ENCODE assay signal across 12 mouse cellular contexts in genomic region chr10:81641566-81641965, GRCm38 (mm10). TPM values are rescaled to one million over a fixed set of nuclear protein-coding genes. Genes with fewer than 3 reads are reported as not detected.
DNase-seq lines count a peak whose midpoint lies in the region; ATAC-seq and TF ChIP-seq lines count a peak whose summit lies in the region.
"Had no signal": no experiment of that assay in that cellular context is flagged by ENCODE, and none has a peak within 500 bp of the region (broad histone marks: within the 10 kb centered on the region; RNA-seq: fewer than 3 reads in every experiment).

No protein-coding gene starts in this region.

- H3K36me3 ChIP-seq in forebrain, embryonic 15.5 days = no peaks in the 10 kb centered on the region
- H3K36me3 ChIP-seq: heart, embryonic 10.5 days had no signal

- no peaks in the 10 kb centered on the region for H3K27me3 ChIP-seq in forebrain, embryonic 15.5 days

- H3K4me3 ChIP-seq in cortical plate, adult 2 months (ENCODE audit: insufficient read depth, low read length) = peak overlapping the region; percentile 87; the same call in 1 of the 2 replicates
- H3K4me3 ChIP-seq in forebrain, embryonic 15.5 days = no peak overlapping the region

- H3K4me2 ChIP-seq in forebrain, embryonic 15.5 days (replicated peaks) = no peak overlapping the region

- DNase-seq in frontal cortex, postnatal 14 days (ENCODE audit: low spot score in 2 of 2) = peak; percentile 2 to 6
- DNase-seq in kidney, postnatal 10 days = peak; percentile 3
- DNase-seq in kidney, adult 11 months = no peak
- DNase-seq in layer of hippocampus, adult 9-10 months (ENCODE audit: low spot score) = no peak
- DNase-seq in ovary, adult 18-20 months (ENCODE audit: low spot score) = no peak
- DNase-seq: kidney, adult 8-10 months; layer of hippocampus, adult 9-11 months had no signal

- H3K4me1 ChIP-seq in cortical plate, adult 2 months (ENCODE audit: control insufficient read depth, insufficient read depth, low read length) = peaks cover 15% of the 10 kb centered on the region
- H3K4me1 ChIP-seq in forebrain, embryonic 15.5 days = peaks cover 21% of the 10 kb centered on the region

- WGBS in forebrain, embryonic 15.5 days = 91% methylated on average over 2 of the region's 2 CpGs

- TF ChIP-seq POLR2A in cortical plate, adult 2 months (IDR thresholded peaks at IDR 0.05; ENCODE audit: extremely low read depth, insufficient read depth, low read length) = no peak

- TF ChIP-seq CTCF in cortical plate, adult 2 months (IDR thresholded peaks at IDR 0.05; ENCODE audit: extremely low read depth, insufficient read depth, low read length) = no peak

- no peak for ATAC-seq in frontal cortex, adult (ENCODE audit: low TSS enrichment)
- ATAC-seq in forebrain, embryonic 15.5 days (replicated peaks) = no peak
- ATAC-seq: lung, postnatal 0 days had no signal

- H3K9ac ChIP-seq in forebrain, embryonic 15.5 days (replicated peaks) = 0 out of 2 replicates have a peak overlapping the region, but pooled peaks have one; percentile 78

- H3K9me3 ChIP-seq in forebrain, embryonic 15.5 days = no peaks in the 10 kb centered on the region
- H3K9me3 ChIP-seq: heart, embryonic 10.5 days had no signal

- no peak overlapping the region for H3K27ac ChIP-seq in cortical plate, adult 2 months (ENCODE audit: insufficient read depth, low read length)
- H3K27ac ChIP-seq in forebrain, embryonic 15.5 days (replicated peaks) = no peak overlapping the region
- H3K27ac ChIP-seq: heart, embryonic 10.5 days had no signal

RNA-seq across cellular contexts. Expression of gene Gm10778, which starts 7.3 kb away (rescaled TPM):
- polyA plus RNA-seq in cortical plate, adult 2 months (2012; rRNA removed) = 3.1 and 3.3 TPM in 2 replicates
- polyA plus RNA-seq in forebrain, embryonic 15.5 days (2015; fragmentation: Nextera tagmentation; extraction: Ambion mirVana) = 6.3 and 6.9 TPM in 2 replicates

RNA-seq across cellular contexts. Expression of gene Ankrd24, which starts 13.2 kb away (rescaled TPM):
- polyA plus RNA-seq in cortical plate, adult 2 months (2012; rRNA removed) = 143 and 144 TPM in 2 replicates
- 11.5 and 12.6 TPM in 2 replicates for polyA plus RNA-seq in forebrain, embryonic 15.5 days (2015; fragmentation: Nextera tagmentation; extraction: Ambion mirVana)

RNA-seq across cellular contexts. Expression of gene Sirt6, which starts 14.0 kb away (rescaled TPM):
- 31.2 and 33.3 TPM in 2 replicates for polyA plus RNA-seq in cortical plate, adult 2 months (2012; rRNA removed)
- polyA plus RNA-seq in forebrain, embryonic 15.5 days (2015; fragmentation: Nextera tagmentation; extraction: Ambion mirVana) = 56.5 and 56.7 TPM in 2 replicates

RNA-seq across cellular contexts. Expression of gene BC025920, which starts 35.5 kb away (rescaled TPM):
- polyA plus RNA-seq in cortical plate, adult 2 months (2012; rRNA removed) = 3.7 and 4.2 TPM in 2 replicates
- polyA plus RNA-seq in forebrain, embryonic 15.5 days (2015; fragmentation: Nextera tagmentation; extraction: Ambion mirVana) = 3.0 and 3.1 TPM in 2 replicates

RNA-seq across cellular contexts. Expression of gene Tle6, which starts 40.7 kb away (rescaled TPM):
- polyA plus RNA-seq in cortical plate, adult 2 months (2012; rRNA removed) = 21.2 and 25.3 TPM in 2 replicates
- 3.0 and 4.2 TPM in 2 replicates for polyA plus RNA-seq in forebrain, embryonic 15.5 days (2015; fragmentation: Nextera tagmentation; extraction: Ambion mirVana)

Comparison
In these comparisons a context has a peak if more than half of its experiments do, and no peak if none do; other contexts are left out.
1. DNase-seq: peak in frontal cortex, postnatal 14 days (2 of 2) and kidney, postnatal 10 days (single experiment); none in kidney, adult 11 months (single experiment), layer of hippocampus, adult 9-10 months (single experiment) and ovary, adult 18-20 months (single experiment).
2. RNA of gene Ankrd24, which starts 13.2 kb away (polyA plus RNA-seq): 143 to 144 TPM in cortical plate, adult 2 months; 11.5 to 12.6 TPM in forebrain, embryonic 15.5 days; every median in the first group is over 10 times any median in the second.